Mouse (Mus musculus) liver, embryonic 14.5 days (tissue): Measurements from ENCODE around the gene Pla2g10.

ENCODE experiments used
- CTCF ChIP-seq: IDR thresholded peaks from 2 replicates; pipeline ENCODE4 v1.5.1; 2016; ENCODE audit warnings: antibody characterized with exemption, low read depth, control low read depth
- EP300 ChIP-seq: IDR thresholded peaks from 2 replicates; pipeline ENCODE4 v1.6.1; 2016; ENCODE audit warnings: antibody characterized with exemption, low read depth

DNA sequence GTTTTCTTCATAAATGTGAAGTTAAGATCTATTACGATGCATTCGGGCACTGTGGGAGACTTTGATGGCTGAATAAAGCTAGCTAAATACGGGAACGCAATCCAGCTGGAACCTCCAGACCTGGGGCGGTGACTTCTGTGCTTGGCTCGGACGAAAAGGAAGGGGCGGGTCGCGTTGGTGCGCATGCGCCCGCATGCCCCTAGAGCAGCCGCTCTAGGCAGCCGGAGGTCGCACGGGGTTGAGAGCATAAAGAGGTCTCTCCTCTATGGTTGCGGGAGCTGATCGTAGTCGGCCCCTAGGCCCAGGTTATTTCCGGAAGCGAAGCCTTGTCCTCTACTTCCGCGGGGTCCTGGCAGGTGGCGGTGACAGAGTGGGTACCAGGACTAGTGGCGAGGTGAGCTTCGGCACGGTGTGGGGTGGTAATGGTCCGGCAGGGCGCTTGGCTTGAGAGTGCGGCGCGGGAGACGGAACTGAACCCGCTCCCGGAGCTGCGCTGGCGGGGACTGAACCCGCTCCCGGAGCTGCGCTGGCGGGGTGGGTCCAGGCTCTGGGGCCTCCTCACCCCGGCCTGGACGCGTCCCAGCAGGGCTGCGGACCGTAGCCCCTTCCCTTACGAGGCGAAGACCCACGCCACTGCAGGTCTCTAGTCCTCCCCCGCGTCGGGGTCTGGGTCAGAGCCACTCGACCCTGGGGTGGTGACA lies 58.9 kb downstream of the Pla2g10 start, which contains the start of the genes Bfar and 3110001I22Rik:
- TF ChIP-seq CTCF (peak; percentile 15; the same call in 1 of the 2 replicates), EP300 (no peak)
